Mouse (Mus musculus): ENCODE results near the gene Syk. TPM values are rescaled to one million over a fixed set of nuclear protein-coding genes. Genes with fewer than 3 reads are reported as not detected.

Syk gene
- polyA plus RNA-seq, 1 experiment, result 55.7 TPM

DNA sequence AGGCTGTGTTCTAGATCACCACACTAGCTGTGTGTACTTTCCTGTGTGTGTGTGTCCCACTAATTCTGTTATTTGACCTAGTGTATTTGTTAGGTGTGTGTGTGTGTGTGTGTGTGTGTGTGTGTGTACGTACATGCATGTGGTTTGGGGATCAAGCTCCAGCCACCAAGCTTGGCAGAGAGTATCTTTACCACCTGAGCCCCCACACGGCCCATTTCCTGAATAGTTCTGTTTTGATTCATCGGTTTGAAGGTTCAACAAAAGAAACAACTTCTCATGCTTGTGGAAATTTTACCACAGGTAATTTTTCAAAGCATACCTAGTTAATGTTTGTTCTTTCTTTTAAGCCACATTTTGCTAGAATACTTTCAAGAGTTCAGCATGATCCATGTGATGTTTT, 52.5 kb downstream of the Syk start:
- Histone ChIP-seq H3K4me3 (replicated peaks) (no peak overlapping the region), H3K27me3 (replicated peaks) (no peaks in the 10 kb centered on the region), H3K4me1 (peaks cover under 1% of the 10 kb centered on the region; the same call in 1 of the 2 replicates), H3K36me3 (replicated peaks; ENCODE audit: low read length) (peaks cover 99% of the 10 kb centered on the region), H3K9me3 (no peaks in the 10 kb centered on the region)
- TF ChIP-seq GATA1 (IDR thresholded peaks at IDR 0.05; ENCODE audit: borderline replicate concordance, low read length), result no peak
- no peak for TF ChIP-seq FLI1 (IDR thresholded peaks at IDR 0.05; ENCODE audit: low read length)

DNA sequence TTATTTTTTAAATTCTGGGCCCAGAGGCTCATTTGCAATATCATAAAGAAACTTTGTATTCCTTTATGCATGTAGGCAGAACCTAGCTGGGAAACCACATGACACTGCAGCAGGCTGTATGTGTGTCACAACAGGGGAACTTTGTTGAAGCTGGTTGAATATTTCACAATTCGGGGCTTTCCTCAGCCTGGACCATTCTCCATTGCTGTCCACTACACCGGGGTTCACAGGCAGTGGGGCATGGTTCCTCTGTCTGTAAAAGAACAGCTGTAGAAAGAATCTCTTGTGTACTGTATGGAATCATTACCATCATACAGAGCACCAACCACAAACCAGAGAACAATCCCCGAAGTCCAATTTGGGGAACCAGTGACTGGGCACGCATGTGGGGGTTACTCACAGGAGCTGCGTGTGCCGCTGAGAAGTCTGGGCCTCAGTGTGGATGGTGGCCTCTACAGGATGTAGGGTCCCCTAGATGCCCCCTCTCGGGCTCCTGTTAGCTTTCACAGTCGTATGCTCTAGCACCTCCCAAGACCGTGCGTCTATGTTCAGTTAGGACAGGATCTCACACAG, 53.3 kb downstream of the Syk start:
- Histone ChIP-seq H3K27me3 (replicated peaks) (no peaks in the 10 kb centered on the region), H3K9me3 (no peaks in the 10 kb centered on the region), H3K36me3 (replicated peaks; ENCODE audit: low read length) (peaks cover 99% of the 10 kb centered on the region), H3K4me3 (replicated peaks) (no peak overlapping the region), H3K4me1 (no peaks in the 10 kb centered on the region)
- TF ChIP-seq GATA1 (IDR thresholded peaks at IDR 0.05; ENCODE audit: borderline replicate concordance, low read length) (no peak), FLI1 (IDR thresholded peaks at IDR 0.05; ENCODE audit: low read length) (no peak)

DNA sequence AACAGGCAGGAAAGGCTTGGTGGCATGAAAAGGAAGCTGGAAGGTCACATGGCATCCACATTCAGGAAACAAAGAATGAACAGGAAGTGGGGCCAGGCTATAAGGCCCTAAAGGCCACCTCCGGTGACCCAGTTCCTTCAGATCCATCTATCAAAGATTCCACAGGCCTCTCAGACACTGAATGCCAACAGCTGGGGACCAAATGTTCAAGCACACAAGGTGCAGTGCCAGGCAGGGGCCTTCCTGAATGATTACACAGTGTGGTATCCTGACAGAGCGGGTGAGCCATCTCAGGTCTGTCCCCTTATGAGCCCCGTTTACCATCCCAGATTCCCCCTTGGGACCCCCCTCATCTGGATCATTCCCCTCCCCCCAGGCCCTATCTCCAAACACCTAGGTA, 63.6 kb downstream of the Syk start:
- Histone ChIP-seq H3K36me3 (replicated peaks; ENCODE audit: low read length) (peaks cover 90% of the 10 kb centered on the region), H3K4me3 (replicated peaks) (no peak overlapping the region), H3K9me3 (no peaks in the 10 kb centered on the region), H3K27me3 (replicated peaks) (no peaks in the 10 kb centered on the region), H3K4me1 (peaks cover 76% of the 10 kb centered on the region)
- no peak for TF ChIP-seq FLI1 (IDR thresholded peaks at IDR 0.05; ENCODE audit: low read length)

DNA sequence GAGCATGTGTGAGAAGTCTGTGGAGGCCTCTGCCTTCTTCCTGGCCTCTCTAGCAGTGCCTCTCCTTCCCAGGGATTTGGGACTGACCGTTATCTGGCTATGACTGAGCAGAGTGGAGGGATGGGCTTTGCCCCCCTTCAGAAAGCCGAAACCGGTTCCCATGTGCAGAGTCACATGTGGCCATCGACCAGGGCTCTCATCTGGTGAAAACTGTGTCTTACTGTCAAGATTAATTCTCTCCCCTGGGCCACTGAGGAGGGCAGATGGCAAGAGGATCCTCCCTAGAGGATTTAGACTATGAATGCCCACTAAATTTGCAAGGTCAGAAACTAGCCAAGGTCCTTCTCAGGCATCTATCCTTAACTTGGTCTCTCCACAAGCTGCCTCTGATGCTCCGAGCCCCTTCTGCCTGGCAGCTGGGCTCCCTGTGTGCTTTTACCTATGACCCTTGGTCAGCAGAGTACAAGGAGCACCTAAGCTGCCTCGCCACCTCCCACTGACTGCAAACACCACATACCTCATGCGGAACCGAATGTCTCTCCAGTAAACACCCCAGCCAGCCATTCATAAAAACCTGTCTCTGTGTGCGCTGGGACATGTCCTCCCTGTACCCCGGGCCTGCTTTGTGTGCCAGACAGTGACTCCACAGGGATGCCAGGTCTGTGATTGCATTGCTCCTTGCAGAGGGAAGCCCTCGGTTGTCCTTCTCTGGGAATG, 65.2 kb downstream of the Syk start:
- H3K9me3 ChIP-seq, result peaks cover 11% of the 10 kb centered on the region
- no peak overlapping the region for H3K4me3 ChIP-seq (replicated peaks)
- peaks cover 76% of the 10 kb centered on the region for H3K4me1 ChIP-seq
- H3K27me3 ChIP-seq (replicated peaks), result peaks cover 3% of the 10 kb centered on the region
- H3K36me3 ChIP-seq (replicated peaks; ENCODE audit: low read length), result peaks cover 75% of the 10 kb centered on the region
- TF ChIP-seq FLI1 (IDR thresholded peaks at IDR 0.05; ENCODE audit: low read length), result no peak

DNA sequence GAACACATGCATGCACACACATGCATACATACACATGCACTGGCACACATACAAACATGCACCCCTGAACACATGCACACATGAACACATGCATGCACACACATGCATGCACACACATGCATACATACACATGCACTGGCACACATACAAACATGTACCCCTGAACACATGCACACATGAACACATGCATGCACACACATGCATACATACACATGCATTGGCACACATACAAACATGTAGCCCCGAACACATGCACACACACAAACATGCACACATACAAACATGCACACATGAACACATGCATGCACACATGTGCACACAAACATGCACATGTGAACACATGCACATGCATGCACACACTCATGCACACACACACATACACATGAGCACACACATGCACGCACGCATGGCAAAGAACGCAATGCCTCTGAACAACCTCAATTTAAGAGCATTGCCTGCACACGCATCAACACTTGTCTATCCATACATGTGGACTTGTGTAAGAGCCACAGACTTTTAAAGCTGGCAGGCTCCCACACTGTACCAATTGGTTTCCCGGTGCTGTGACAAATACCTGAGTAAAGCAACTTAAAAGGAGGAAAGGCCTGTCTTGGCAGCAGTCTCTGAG, 66.9 kb downstream of the Syk start:
- TF ChIP-seq GATA1 (IDR thresholded peaks at IDR 0.05; ENCODE audit: borderline replicate concordance, low read length) (no peak), FLI1 (IDR thresholded peaks at IDR 0.05; ENCODE audit: low read length) (no peak)

DNA sequence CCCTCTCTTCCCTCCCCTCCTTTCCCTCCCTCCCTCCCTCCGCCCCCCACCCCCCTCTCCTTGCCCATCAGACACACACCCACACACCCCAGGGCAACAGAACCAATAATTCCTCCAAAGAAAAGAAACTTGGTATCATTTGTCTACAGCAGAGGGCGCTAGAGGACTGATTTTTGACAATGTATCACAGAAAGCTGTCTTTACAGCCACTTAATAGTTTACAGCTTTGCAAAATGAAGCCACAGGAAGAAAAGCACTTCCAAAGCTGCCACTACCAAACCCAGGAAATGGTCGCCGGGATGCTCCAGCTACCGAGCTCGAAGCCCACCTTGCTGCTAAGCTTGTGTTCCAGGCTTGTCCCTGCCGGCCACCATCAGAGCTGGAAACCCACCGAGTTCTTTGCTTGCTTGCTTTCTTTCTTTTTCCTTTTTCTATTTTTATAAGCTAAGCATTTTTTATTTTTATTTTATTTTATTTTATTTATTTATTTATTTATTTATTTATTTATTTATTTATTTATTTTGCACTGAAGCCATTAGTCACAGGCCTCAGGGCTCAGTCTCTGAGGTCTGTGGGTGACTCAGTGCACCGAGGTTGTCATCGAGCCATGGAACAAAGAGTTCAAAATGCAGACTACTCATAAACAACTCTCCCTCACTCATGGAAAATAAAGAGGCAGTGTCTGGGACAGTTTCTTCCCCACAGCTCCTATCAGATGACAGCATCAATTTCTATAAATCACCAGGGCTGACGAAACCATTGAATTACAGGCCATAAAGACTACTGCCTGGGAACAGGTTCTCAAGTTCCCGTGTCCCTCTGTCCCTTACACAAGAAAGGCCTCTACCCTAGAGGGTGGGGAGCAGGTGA, 68.6 kb downstream of the Syk start:
- TF ChIP-seq FLI1 (IDR thresholded peaks at IDR 0.05; ENCODE audit: low read length) (no peak), GATA1 (IDR thresholded peaks at IDR 0.05; ENCODE audit: borderline replicate concordance, low read length) (no peak)
- Histone ChIP-seq H3K36me3 (replicated peaks; ENCODE audit: low read length) (peaks cover 41% of the 10 kb centered on the region), H3K4me1 (peaks cover 66% of the 10 kb centered on the region), H3K4me3 (replicated peaks) (no peak overlapping the region), H3K9me3 (peaks cover 13% of the 10 kb centered on the region), H3K27me3 (replicated peaks) (peaks cover 17% of the 10 kb centered on the region)

More for the DNA sequence above, 66.9 kb downstream of the Syk start:
- H3K36me3 ChIP-seq (replicated peaks; ENCODE audit: low read length), result peaks cover 58% of the 10 kb centered on the region
- peaks cover 72% of the 10 kb centered on the region for H3K4me1 ChIP-seq
- H3K27me3 ChIP-seq (replicated peaks), result peaks cover 8% of the 10 kb centered on the region
- H3K4me3 ChIP-seq (replicated peaks), result peak overlapping the region; percentile 51
- peaks cover 13% of the 10 kb centered on the region for H3K9me3 ChIP-seq

DNA sequence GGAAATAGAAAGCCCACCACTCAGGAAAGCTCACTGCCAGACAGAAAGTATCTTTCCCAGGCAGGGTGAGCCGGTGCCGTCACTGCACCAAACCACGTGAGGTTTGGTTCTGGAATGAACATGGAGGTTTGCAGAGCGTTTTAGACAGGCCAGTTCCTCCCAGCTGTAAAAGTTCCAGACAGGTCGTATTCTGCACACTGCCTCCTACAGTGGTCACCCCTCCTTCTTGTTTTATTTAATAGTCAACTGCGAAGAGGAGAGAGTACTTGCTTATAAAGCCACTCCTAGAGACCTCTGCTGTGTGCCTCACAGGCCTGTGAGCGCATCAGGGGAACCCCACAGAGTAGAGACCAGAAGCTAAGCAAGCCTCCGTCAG, 69.3 kb downstream of the Syk start:
- H3K36me3 ChIP-seq (replicated peaks; ENCODE audit: low read length), result peaks cover 35% of the 10 kb centered on the region
- peaks cover 59% of the 10 kb centered on the region for H3K4me1 ChIP-seq

DNA sequence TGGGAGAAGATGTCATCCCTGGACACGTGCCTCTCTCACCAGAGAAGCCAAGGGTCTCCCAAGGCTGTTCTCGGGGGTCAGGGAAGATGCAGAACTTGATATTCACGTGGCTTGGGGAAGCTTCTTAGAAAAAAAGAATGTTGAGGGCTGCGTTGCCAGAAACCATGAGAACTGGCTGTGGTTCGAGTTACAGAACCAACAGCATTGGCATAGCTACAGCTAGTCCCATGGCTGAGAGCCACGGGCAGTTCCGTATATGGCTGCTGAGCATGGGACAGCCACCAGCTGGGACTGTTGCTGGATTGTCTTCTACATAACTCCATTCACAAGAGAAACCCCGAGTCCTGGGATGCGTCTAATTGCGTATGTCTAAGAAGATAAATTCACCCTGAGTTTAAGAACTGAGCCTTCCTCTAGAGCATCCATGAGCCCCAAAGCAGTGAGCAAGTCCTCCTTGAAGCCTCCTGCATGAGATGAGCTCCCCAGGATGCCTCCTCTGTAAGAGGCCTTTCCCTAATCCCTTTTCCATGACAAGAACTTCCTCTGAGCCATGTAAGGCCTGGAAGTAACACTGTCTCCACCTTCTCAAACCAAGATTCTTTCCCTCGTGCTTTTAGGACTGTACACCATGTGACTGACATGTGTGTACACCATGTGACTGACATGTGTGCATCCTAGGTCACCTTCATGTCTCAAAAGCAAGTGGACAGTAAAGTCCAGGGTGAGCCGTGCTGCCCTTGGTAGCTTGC, 71.3 kb downstream of the Syk start:
- H3K9me3 ChIP-seq, result peaks cover 13% of the 10 kb centered on the region

More for the DNA sequence above, 69.3 kb downstream of the Syk start:
- TF ChIP-seq FLI1 (IDR thresholded peaks at IDR 0.05; ENCODE audit: low read length) (no peak), GATA1 (IDR thresholded peaks at IDR 0.05; ENCODE audit: borderline replicate concordance, low read length) (no peak)
- Histone ChIP-seq H3K4me3 (replicated peaks) (no peak overlapping the region), H3K9me3 (peaks cover 13% of the 10 kb centered on the region), H3K27me3 (replicated peaks) (peaks cover 19% of the 10 kb centered on the region)

DNA sequence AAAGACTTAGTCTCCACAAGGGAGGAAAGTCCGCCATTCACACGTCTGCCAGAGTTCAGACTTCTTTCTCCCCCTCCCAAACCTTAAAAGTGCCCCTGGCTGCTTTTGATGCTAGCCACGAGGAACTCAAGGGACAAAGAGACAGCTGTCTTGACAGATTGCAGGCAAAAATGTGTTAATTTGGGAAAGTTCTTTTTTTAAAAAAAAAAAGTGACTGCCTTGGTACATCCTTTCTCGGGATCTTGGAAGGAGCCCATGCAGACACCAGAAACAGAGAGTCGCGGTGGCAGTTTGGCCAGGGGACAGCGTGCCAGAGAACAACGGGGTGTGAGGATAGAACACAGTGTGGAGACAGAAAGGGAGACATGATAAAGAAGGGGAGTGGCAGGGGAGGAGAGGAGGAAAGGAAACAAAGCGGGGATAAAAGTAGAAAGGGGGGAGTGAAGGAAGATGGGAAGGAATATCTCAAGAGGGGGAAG, 71.9 kb downstream of the Syk start:
- Histone ChIP-seq H3K36me3 (replicated peaks; ENCODE audit: low read length) (peaks cover 10% of the 10 kb centered on the region), H3K4me3 (replicated peaks) (no peak overlapping the region), H3K9me3 (peaks cover 13% of the 10 kb centered on the region), H3K4me1 (peaks cover 47% of the 10 kb centered on the region), H3K27me3 (replicated peaks) (peaks cover 38% of the 10 kb centered on the region)
- TF ChIP-seq FLI1 (IDR thresholded peaks at IDR 0.05; ENCODE audit: low read length) (no peak), GATA1 (IDR thresholded peaks at IDR 0.05; ENCODE audit: borderline replicate concordance, low read length) (no peak)

More for the DNA sequence above, 71.3 kb downstream of the Syk start:
- H3K4me1 ChIP-seq, result peaks cover 53% of the 10 kb centered on the region
- H3K36me3 ChIP-seq (replicated peaks; ENCODE audit: low read length), result peaks cover 14% of the 10 kb centered on the region
- TF ChIP-seq GATA1 (IDR thresholded peaks at IDR 0.05; ENCODE audit: borderline replicate concordance, low read length) (no peak), FLI1 (IDR thresholded peaks at IDR 0.05; ENCODE audit: low read length) (no peak)
- peaks cover 33% of the 10 kb centered on the region for H3K27me3 ChIP-seq (replicated peaks)
- H3K4me3 ChIP-seq (replicated peaks), result no peak overlapping the region

Measured in megakaryocyte, embryonic 14.5 days (primary cell).